Mouse (Mus musculus): ENCODE results near the gene Apol7b.
"Not testable (repeated sequence)": the region's sequence is repeated elsewhere in the genome, so short reads cannot be mapped to it uniquely, and the experiment has no call there.

DNA sequence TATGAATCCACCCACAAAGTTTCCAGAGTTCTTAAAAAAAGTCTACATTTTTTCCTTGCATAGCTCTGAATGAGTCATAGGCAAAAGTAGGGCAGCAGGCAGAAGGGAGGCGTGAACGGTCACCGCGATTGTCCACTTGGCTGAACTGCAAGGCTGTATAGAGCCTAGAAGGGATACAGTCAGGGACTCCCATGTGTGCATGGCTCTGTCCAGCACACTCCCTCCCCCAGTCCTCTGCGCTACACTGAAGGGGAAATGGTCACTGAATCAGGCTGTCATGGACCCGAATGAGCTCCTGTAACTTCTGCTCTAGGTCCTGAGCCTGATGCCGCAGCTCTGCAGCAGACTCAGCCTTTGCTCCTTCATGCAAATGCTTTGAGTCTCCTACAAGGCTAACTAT is 24.4 kb downstream of the Apol7b start:
- not testable (repeated sequence) for TF ChIP-seq CTCF, EP300 (IDR thresholded peaks at IDR 0.05; ENCODE audit: low read depth)

Measured in heart, postnatal 0 days (tissue).